Mouse (Mus musculus) midbrain, embryonic 11.5 days (tissue): ENCODE data around the gene Sptbn1. TPM values are rescaled to one million over a fixed set of nuclear protein-coding genes. Genes with fewer than 3 reads are reported as not detected.

Source experiments
- ATAC-seq: fragments of 200-750 bp; cut with Nextera tagmentation; 2 replicates; pipeline ENCODE4 v1.8.0; 2017; ENCODE audit warnings: moderate TSS enrichment, moderate library complexity; ENCODE audit not compliant: low FRiP score
- DNase-seq: peaks from one replicate; pipeline ENCODE4 v3.0.0; 2015; ENCODE audit warnings: low spot score; ENCODE audit errors: missing footprints
- H3K27ac ChIP-seq: fragments of 300-500 bp; sonication (generic); 2 replicates; pipeline ENCODE4 v1.5.1; 2014; ENCODE audit warnings: low read depth, low read length
- H3K27me3 ChIP-seq: fragments of 300-500 bp; sonication (generic); 2 replicates; pipeline ENCODE4 v1.6.1; 2014; ENCODE audit warnings: mild to moderate bottlenecking, low read length, moderate library complexity, mixed read lengths; ENCODE audit not compliant: control insufficient read depth, insufficient read depth
- H3K36me3 ChIP-seq: fragments of 300-500 bp; sonication (generic); 2 replicates; pipeline ENCODE4 v1.6.1; 2014; ENCODE audit warnings: mild to moderate bottlenecking, low read length, moderate library complexity, mixed read lengths; ENCODE audit not compliant: control insufficient read depth, insufficient read depth
- H3K4me1 ChIP-seq: fragments of 300-500 bp; sonication (generic); 2 replicates; pipeline ENCODE4 v1.6.1; 2014; ENCODE audit warnings: low read length; ENCODE audit not compliant: control insufficient read depth, insufficient read depth
- H3K4me2 ChIP-seq: fragments of 300-500 bp; sonication (generic); 2 replicates; pipeline ENCODE4 v1.6.1; 2014; ENCODE audit warnings: mild to moderate bottlenecking, moderate library complexity
- H3K4me3 ChIP-seq: fragments of 300-500 bp; sonication (generic); 2 replicates; pipeline ENCODE4 v1.5.1; 2014; ENCODE audit warnings: low read depth, low read length
- H3K9ac ChIP-seq: fragments of 300-500 bp; sonication (generic); 2 replicates; pipeline ENCODE4 v1.6.1; 2014; ENCODE audit warnings: low read length
- H3K9me3 ChIP-seq: fragments of 300-500 bp; sonication (generic); 2 replicates; pipeline ENCODE4 v1.6.1; 2016; ENCODE audit warnings: low read length; ENCODE audit not compliant: control insufficient read depth
- WGBS: fragments of 180-500 bp; shearing (Covaris S2); extraction: QIAGEN DNeasy Blood & Tissue Kit; methylation state at CpG from one replicate; pipeline ENCODE4 v1.1.7; 2014; 5-methylcytosine and 5-hydroxymethylcytosine counted together
- polyA plus RNA-seq: library from polyadenylated mRNA; unstranded; fragments of >200 nt; fragmentation: Nextera tagmentation; extraction: Ambion mirVana; gene quantifications from 2 replicates; pipeline ENCODE4 v1.2.1, GENCODE M21; 2014

Gene Sptbn1
- polyA plus RNA-seq, 1 experiment from 2014 or later = 86.2 TPM

DNA sequence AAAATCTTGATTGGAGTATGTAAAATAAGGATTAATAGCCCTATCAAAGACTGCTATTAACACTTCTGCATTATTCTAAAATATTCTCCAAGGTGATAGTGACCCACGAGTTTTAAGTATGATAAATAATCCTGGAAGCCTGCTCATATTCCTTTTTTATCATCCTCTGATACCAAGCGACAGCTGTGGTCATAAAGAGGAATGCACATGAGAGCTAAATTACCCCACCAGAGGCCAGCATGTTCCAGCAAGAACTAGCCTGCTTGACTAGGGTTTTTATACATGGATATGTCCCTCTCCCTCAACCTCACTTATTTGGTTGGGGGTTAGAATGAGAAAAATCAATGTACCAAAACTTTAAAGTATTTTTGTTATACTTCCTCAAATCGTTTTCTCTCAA is 56.8 kb downstream of the Sptbn1 start:
- 76% methylated on average over 3 of the region's 3 CpGs for WGBS
- H3K4me1 ChIP-seq = no peaks in the 10 kb centered on the region
- no peak overlapping the region for H3K4me2 ChIP-seq
- H3K27me3 ChIP-seq = no peaks in the 10 kb centered on the region
- DNase-seq (no peak), ATAC-seq (no peak)
- no peak overlapping the region for H3K27ac ChIP-seq
- H3K4me3 ChIP-seq = no peak overlapping the region
- no peaks in the 10 kb centered on the region for H3K36me3 ChIP-seq
- H3K9ac ChIP-seq = no peak overlapping the region
- H3K9me3 ChIP-seq = no peaks in the 10 kb centered on the region

DNA sequence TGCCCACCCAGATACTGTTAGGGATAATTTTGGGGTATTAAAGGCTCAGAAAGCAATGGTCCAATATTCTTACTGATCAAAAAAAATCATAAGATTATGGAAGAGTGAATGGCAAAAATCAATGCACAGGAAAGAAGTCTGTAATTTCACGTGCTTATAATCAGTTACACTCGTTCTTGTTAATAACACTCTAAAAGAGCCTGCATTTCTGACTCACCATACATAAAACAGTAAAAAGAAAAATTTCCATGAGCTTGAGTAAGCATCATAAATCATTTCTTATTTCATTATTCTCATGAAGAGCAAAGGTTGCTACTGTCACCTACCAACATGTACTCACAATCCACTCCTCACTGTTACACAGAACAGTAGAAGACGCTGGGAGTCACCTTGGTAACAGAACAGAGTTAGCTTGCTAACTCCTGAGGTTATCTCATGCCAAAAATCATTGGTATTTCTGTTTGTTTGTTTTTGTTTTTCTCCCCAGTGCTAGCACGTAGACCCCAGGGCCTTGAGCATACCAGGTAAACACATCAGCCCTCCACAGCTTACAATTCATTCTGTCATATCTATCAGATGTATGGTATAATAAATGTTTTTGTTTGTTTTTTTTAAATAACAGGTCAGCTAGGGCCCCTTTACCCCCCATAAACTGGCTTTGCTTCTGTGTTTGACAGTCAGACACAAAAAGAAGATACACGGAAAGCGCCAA is 57.7 kb downstream of the Sptbn1 start:
- DNase-seq (no peak), ATAC-seq (no peak)
- WGBS = 89% methylated on average over 6 of the region's 6 CpGs
- H3K36me3 ChIP-seq = no peaks in the 10 kb centered on the region
- H3K9me3 ChIP-seq = no peaks in the 10 kb centered on the region
- no peak overlapping the region for H3K4me2 ChIP-seq
- no peak overlapping the region for H3K9ac ChIP-seq
- H3K27ac ChIP-seq = no peak overlapping the region
- H3K4me3 ChIP-seq = no peak overlapping the region
- H3K4me1 ChIP-seq = no peaks in the 10 kb centered on the region
- no peaks in the 10 kb centered on the region for H3K27me3 ChIP-seq

DNA sequence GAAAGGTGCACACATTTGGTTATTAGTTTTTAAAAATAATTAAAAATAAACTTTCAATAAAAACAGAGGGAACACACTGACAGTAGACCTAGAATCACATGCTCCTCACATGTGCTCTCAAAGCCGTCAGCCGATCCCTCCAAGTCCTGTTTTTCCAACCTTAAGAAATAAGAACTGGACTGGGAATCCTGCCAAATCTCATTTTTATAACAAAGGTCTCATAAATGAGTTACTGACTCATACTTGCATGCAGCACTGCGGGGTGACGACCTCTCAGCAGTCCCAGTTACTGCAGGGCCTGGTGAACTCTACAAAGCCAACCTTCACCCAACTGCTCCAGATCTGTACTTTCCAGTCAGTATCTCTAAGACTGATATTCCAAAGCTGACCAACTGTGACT is 58.5 kb downstream of the Sptbn1 start:
- Histone ChIP-seq H3K27ac (no peak overlapping the region), H3K4me3 (no peak overlapping the region), H3K36me3 (no peaks in the 10 kb centered on the region), H3K9ac (no peak overlapping the region), H3K27me3 (no peaks in the 10 kb centered on the region), H3K9me3 (no peaks in the 10 kb centered on the region), H3K4me1 (no peaks in the 10 kb centered on the region), H3K4me2 (no peak overlapping the region)
- 81% methylated on average over 4 of the region's 4 CpGs for WGBS
- no peak for ATAC-seq
- DNase-seq = no peak

DNA sequence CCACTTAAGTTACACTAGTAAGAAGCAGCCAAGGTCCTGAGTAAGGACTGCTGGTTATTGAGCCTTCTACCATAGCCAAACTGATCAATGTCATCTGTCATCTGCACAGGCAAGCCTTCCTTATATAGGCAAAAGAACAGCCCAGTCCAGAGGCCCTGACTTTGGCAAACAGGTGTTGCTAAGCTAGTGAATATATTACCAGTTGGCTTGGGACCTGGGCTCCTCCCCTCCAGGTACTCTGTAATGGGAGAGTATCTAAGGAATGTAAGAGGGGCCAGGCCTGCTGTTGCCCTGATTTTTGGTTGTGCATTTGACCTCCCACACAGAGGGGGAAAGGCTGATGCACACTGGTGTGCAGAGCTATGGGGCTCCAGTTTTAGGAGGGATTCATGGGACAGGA is 63.6 kb downstream of the Sptbn1 start:
- Histone ChIP-seq H3K9ac (no peak overlapping the region), H3K4me2 (no peak overlapping the region), H3K27me3 (no peaks in the 10 kb centered on the region), H3K27ac (no peak overlapping the region), H3K4me3 (no peak overlapping the region), H3K36me3 (no peaks in the 10 kb centered on the region), H3K4me1 (no peaks in the 10 kb centered on the region), H3K9me3 (no peaks in the 10 kb centered on the region)
- ATAC-seq (0 out of 2 replicates have a peak, but pooled peaks have one; percentile 38), DNase-seq (no peak)

- Histone ChIP-seq H3K36me3 (no peaks in the 10 kb centered on the region), H3K27me3 (no peaks in the 10 kb centered on the region), H3K4me2 (no peak overlapping the region), H3K9me3 (no peaks in the 10 kb centered on the region), H3K4me3 (no peak overlapping the region), H3K9ac (no peak overlapping the region), H3K4me1 (peaks cover 6% of the 10 kb centered on the region), H3K27ac (no peak overlapping the region)
- ATAC-seq (no peak), DNase-seq (no peak)
These were observed 67.6 kb downstream of the Sptbn1 start for GRCm38 (mm10) chr11:30200391-30200790.

DNA sequence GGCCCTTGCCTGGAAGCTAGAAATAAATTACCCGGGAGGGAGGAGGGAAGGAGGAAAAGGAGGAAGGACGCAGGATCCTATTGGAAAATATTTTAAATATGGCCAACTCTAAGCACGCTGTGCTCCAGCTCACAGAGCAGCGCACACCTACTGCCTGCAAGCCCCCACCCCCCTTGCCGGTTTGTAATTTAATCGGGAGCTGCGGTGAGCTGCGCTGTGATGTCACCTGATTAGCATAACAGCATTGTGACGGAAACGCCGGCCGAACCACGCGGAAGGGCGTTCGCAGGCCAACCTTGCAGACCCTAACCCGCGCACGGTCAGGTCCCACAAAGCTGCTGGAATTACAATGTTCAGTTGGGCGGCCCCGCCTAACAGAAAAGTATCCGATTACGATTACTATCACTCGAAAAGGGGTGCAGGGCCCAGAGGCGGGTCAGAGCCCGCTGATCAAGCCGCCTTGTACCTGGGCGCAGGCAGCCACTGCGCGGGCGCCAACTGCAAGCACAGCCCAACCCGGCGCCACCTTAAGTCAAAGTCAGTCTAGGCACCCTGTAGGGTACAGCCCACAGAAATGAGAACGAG is 69.8 kb downstream of the Sptbn1 start:
- WGBS = under 1% methylated on average over 34 of the region's 34 CpGs
- H3K36me3 ChIP-seq = no peaks in the 10 kb centered on the region
- H3K9ac ChIP-seq = peak overlapping the region; percentile 65
- ATAC-seq = peak; percentile 95
- H3K4me3 ChIP-seq = peak overlapping the region; percentile 42
- H3K4me1 ChIP-seq = peaks cover 6% of the 10 kb centered on the region
- peak; percentile 98 for DNase-seq
- H3K27ac ChIP-seq = peak overlapping the region; percentile 45; the same call in 1 of the 2 replicates
- no peaks in the 10 kb centered on the region for H3K27me3 ChIP-seq
- H3K4me2 ChIP-seq = peak overlapping the region; percentile 72
- no peaks in the 10 kb centered on the region for H3K9me3 ChIP-seq

- H3K9ac ChIP-seq = peak overlapping the region; percentile 65
- peak overlapping the region; percentile 45; the same call in 1 of the 2 replicates for H3K27ac ChIP-seq
- H3K9me3 ChIP-seq = no peaks in the 10 kb centered on the region
- peak; percentile 90 for DNase-seq
- H3K4me1 ChIP-seq = peaks cover 6% of the 10 kb centered on the region
- ATAC-seq = peak; percentile 78
- H3K36me3 ChIP-seq = no peaks in the 10 kb centered on the region
- peak overlapping the region; percentile 72 for H3K4me2 ChIP-seq
- 3% methylated on average over 21 of the region's 21 CpGs for WGBS
- H3K4me3 ChIP-seq = peak overlapping the region; percentile 42
- no peaks in the 10 kb centered on the region for H3K27me3 ChIP-seq
These were observed 70.3 kb downstream of the Sptbn1 start for GRCm38 (mm10) chr11:30197564-30198090.

DNA sequence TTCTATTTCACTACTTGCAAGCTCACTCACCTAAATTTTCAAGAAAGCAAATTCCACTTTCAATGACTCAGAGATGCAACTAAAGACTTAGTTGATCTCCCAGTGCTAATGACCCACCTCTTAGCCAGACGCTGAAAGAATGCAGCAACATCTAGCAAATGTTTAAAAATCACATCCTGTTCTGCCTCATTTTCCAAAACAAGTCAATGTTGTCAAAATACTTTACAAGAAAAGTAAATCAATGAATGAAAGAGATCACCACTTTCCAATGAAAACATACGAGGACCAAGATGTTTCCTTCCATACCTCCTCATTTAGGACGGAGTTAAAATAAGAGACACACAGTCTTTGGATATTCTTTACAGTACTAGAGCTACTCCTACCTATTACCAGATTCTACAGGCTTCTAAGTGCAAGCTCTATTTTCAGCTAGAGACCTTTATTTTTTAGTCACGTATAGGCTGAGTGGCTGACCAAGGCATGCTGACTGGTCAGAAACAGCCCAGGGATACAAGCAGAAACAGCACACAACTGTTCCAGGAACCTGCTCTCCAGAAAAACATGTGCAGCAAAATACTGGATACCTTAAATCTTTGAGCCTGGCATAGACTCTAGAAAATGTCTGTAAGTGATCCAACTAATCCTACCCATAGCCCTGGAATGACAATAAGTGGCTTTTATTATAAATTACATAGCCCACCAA is 71.5 kb downstream of the Sptbn1 start:
- peak overlapping the region; percentile 72; the same call in 1 of the 2 replicates for H3K4me2 ChIP-seq
- no peak overlapping the region for H3K9ac ChIP-seq
- no peak for DNase-seq
- H3K27me3 ChIP-seq = no peaks in the 10 kb centered on the region
- 79% methylated on average over 4 of the region's 4 CpGs for WGBS
- ATAC-seq = no peak
- H3K4me3 ChIP-seq = no peak overlapping the region
- no peaks in the 10 kb centered on the region for H3K36me3 ChIP-seq
- H3K27ac ChIP-seq = no peak overlapping the region
- peaks cover 6% of the 10 kb centered on the region for H3K4me1 ChIP-seq
- no peaks in the 10 kb centered on the region for H3K9me3 ChIP-seq

DNA sequence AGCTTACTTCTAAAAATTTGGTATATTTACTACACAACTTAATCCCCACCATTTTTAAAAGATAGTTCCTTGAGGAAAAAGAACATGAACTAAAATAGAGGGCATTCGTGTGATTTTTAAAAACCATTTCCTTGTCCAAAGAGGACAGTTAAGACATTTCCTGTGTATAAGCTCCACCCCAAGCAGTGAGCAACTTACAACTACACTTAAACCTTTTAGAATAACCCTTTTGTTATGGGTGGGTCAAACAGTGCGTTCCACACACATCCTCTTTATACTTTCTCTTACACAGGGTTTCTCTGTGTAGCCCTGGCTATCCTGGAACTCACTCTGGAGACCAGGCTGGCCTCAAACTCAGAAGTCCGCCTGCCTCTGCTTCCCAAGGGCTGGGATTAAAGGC is 72.2 kb downstream of the Sptbn1 start:
- no peaks in the 10 kb centered on the region for H3K36me3 ChIP-seq
- 80% methylated on average over 3 of the region's 3 CpGs for WGBS

More for the DNA sequence above, 72.2 kb downstream of the Sptbn1 start:
- H3K4me2 ChIP-seq = no peak overlapping the region
- DNase-seq = no peak
- no peak for ATAC-seq
- peaks cover 6% of the 10 kb centered on the region for H3K4me1 ChIP-seq
- no peak overlapping the region for H3K27ac ChIP-seq
- no peak overlapping the region for H3K4me3 ChIP-seq
- H3K9me3 ChIP-seq = no peaks in the 10 kb centered on the region
- no peak overlapping the region for H3K9ac ChIP-seq
- no peaks in the 10 kb centered on the region for H3K27me3 ChIP-seq
